Mouse (Mus musculus): ENCODE measurements around the gene Psmb1. TPM values are rescaled to one million over a fixed set of nuclear protein-coding genes. Genes with fewer than 3 reads are reported as not detected.

The Psmb1 gene
- total RNA-seq, 2 experiments from 2014 or later: 160 to 213 TPM

Other genes with a start within 250 kb of the Psmb1 start
- not detected in 2 replicates for gene Dll1, start 122.9 kb downstream of the Psmb1 start, total RNA-seq (2014; fragmentation: Nextera tagmentation)
- 0.26 TPM in 1 of 2 replicates, not detected in the other for gene Dll1, start 122.9 kb downstream of the Psmb1 start, total RNA-seq (2017)
- gene Fam120b, start 103.5 kb downstream of the Psmb1 start, total RNA-seq (2014; fragmentation: Nextera tagmentation): 11.0 and 16.5 TPM in 2 replicates
- 11.1 and 12.4 TPM in 2 replicates for gene Fam120b, start 103.5 kb downstream of the Psmb1 start, total RNA-seq (2017)
- gene Tbp, start 137 bp upstream of the Psmb1 start, total RNA-seq (2014; fragmentation: Nextera tagmentation): 46.1 and 57.1 TPM in 2 replicates
- 70.6 and 70.8 TPM in 2 replicates for gene Tbp, start 137 bp upstream of the Psmb1 start, total RNA-seq (2017)
- 51.3 and 62.2 TPM in 2 replicates for gene Pdcd2, start 27.6 kb upstream of the Psmb1 start, total RNA-seq (2014; fragmentation: Nextera tagmentation)
- 82.6 and 88.5 TPM in 2 replicates for gene Pdcd2, start 27.6 kb upstream of the Psmb1 start, total RNA-seq (2017)
- 2.4 and 4.7 TPM in 2 replicates for gene Prdm9, start 64.6 kb upstream of the Psmb1 start, total RNA-seq (2014; fragmentation: Nextera tagmentation)
- 1.7 and 2.5 TPM in 2 replicates for gene Prdm9, start 64.6 kb upstream of the Psmb1 start, total RNA-seq (2017)
- 34.8 and 39.1 TPM in 2 replicates for gene Chd1, start 205.2 kb upstream of the Psmb1 start, total RNA-seq (2014; fragmentation: Nextera tagmentation)
- gene Chd1, start 205.2 kb upstream of the Psmb1 start, total RNA-seq (2017): 55.8 and 68.2 TPM in 2 replicates

Data from granulocyte monocyte progenitor cell, adult 5-6 weeks (primary cell).